Mouse (Mus musculus) liver, embryonic 15.5 days (tissue): ENCODE results near the gene Fam49a. TPM values are rescaled to one million over a fixed set of nuclear protein-coding genes. Genes with fewer than 3 reads are reported as not detected.

Experiments used
- ATAC-seq: fragments of 200-750 bp; cut with Nextera tagmentation; 2 replicates; pipeline ENCODE4 v1.8.0; 2017; ENCODE audit warnings: moderate number of reproducible peaks, mild to moderate bottlenecking, moderate library complexity; ENCODE audit not compliant: insufficient read depth
- H3K27ac ChIP-seq: fragments of 300-500 bp; sonication (generic); replicated peaks from 2 replicates; pipeline ENCODE4 v1.5.1; 2015; ENCODE audit warnings: mild to moderate bottlenecking, inconsistent platforms
- H3K27me3 ChIP-seq: fragments of 300-500 bp; sonication (generic); 2 replicates; pipeline ENCODE4 v1.6.1; 2015; ENCODE audit warnings: mild to moderate bottlenecking, inconsistent platforms
- H3K36me3 ChIP-seq: fragments of 300-500 bp; sonication (generic); replicated peaks from 2 replicates; pipeline ENCODE4 v1.6.1; 2015; ENCODE audit warnings: moderate library complexity, mild to moderate bottlenecking, inconsistent platforms
- H3K4me1 ChIP-seq: fragments of 300-500 bp; sonication (generic); replicated peaks from 2 replicates; pipeline ENCODE4 v1.6.1; 2015; ENCODE audit warnings: inconsistent platforms
- H3K4me2 ChIP-seq: fragments of 300-500 bp; sonication (generic); 2 replicates; pipeline ENCODE4 v1.6.1; 2015; ENCODE audit warnings: moderate library complexity, mild to moderate bottlenecking, inconsistent platforms
- H3K4me3 ChIP-seq: fragments of 300-500 bp; sonication (generic); replicated peaks from 2 replicates; pipeline ENCODE4 v1.5.1; 2015; ENCODE audit warnings: mild to moderate bottlenecking, inconsistent platforms
- H3K9ac ChIP-seq: fragments of 300-500 bp; sonication (generic); 2 replicates; pipeline ENCODE4 v1.6.1; 2015; ENCODE audit warnings: moderate library complexity, mild to moderate bottlenecking, inconsistent platforms
- H3K9me3 ChIP-seq: fragments of 300-500 bp; sonication (generic); replicated peaks from 2 replicates; pipeline ENCODE4 v1.6.1; 2016; ENCODE audit warnings: inconsistent platforms
- whole genome bisulfite sequencing: fragments of 180-500 bp; shearing (Covaris S2); methylation state at CpG from one replicate; pipeline ENCODE4 v1.1.7; 2015; ENCODE audit warnings: mixed read lengths; ENCODE audit not compliant: insufficient replicate concordance; 5-methylcytosine and 5-hydroxymethylcytosine counted together
- polyA plus RNA-seq: library from polyadenylated mRNA; unstranded; fragments of >200 nt; fragmentation: Nextera tagmentation; extraction: Ambion mirVana; gene quantifications from 2 replicates; pipeline ENCODE4 v1.2.1, GENCODE M21; 2015

Fam49a gene
- 2.4 and 2.9 TPM in 2 replicates for polyA plus RNA-seq

DNA sequence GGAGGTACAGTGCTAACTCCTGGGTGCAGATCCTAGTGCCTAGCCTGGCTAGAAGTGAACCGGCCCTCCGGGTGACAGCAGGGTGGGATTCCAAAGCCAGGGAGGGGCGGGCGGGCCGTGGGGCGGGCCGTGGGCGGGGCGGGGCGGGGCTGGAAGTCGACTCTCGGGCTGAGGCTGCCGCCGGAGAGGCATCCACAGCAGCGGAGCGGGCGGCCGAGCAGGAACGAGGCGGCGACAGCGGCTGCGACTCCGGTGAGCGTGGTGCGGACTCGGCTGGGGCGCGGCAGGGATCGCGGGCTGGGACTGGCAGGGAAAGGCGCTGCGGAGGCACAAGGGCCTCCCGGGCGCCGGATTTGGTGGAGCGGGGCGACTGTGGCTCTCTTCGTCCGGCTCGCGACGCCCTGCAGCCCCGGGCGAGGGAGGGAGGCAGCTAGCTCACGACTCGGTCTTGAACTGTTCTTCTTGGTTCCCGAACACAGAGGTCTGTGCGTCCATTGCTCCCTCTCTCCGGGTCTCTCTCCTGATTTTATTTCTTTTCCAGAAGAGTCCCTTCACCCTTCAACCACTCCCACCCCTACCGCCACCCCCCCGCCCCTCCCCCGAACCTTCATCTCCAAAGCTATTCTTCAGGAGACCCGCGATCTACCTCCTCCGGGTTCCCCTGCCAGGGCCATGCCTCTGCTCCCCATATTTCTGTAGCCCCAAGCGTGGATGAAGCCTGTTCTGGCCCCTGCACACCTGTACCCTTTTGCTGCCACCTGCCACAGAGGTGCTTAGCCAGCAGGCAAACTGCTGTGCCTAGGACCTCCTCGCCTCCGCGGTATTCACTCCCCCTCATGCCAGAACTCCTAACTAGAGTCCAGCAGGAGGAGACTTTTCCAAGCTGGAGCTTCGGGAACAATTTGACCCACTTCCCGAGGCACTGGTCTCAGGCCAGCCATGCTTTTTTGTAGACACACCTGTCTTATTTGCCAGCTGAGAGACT is at the start of gene Fam49a:
Gene Fam49a, plus strand, starts transcription at position 153 of the 985 bp plus-strand sequence.
- Histone ChIP-seq H3K9ac (0 out of 2 replicates have a peak within 1 kb of the TSS, but pooled peaks have one; percentile 27), H3K27ac (no peak within 1 kb of the TSS), H3K36me3 (no peaks in the 10 kb centered on the region), H3K9me3 (no peaks in the 10 kb centered on the region), H3K27me3 (peaks cover 24% of the 10 kb centered on the region), H3K4me3 (peak within 1 kb of the TSS; percentile 56), H3K4me2 (peak within 1 kb of the TSS; percentile 71), H3K4me1 (no peaks in the 10 kb centered on the region; the same call in 1 of the 2 replicates)
- WGBS, result under 1% methylated on average over 58 of the region's 62 CpGs
- ATAC-seq, result peak; percentile 60

DNA sequence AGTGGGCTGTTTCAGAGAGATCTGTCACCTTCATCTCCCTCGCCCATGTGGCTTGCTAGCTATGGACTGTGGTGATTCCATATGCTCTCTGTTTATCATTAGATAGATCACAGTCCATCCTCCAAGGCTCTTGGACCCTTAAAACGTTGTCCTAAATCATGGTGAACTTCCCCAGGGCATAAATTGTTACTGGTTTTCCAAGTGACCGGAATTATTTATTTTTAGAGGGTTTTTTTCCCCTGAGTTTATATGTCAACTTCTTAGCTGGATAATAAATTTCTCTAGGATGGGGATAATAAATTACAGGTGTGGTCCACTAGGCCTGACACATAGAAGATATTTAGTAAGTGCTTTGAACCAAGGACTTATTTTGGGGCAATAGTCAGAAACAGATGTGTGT is 48.4 kb upstream of the Fam49a start:
- Histone ChIP-seq H3K9me3 (no peaks in the 10 kb centered on the region), H3K4me3 (no peak overlapping the region), H3K9ac (no peak overlapping the region), H3K4me1 (no peaks in the 10 kb centered on the region), H3K27me3 (no peaks in the 10 kb centered on the region), H3K36me3 (no peaks in the 10 kb centered on the region), H3K4me2 (no peak overlapping the region), H3K27ac (no peak overlapping the region)
- WGBS, result 41% methylated on average over 3 of the region's 3 CpGs
- ATAC-seq, result no peak

DNA sequence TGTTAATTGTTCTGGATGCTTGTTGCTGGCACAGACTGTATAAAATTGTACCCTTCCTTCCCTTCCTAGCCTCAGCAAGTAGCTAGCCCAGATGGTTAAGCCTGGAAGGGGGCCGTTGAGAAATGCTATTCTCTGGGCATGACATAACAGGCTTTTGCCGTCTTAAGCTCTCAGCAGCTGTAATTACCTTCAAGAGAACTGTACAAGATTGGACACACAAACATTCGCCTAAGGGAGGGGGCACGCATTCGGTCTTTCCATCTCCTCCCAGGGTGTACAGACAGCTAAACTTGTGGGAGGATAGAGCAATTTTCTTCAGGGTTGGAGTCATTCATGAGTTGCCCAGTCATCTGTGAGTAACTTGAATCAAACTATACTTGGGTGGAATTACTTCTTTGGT is 43.0 kb upstream of the Fam49a start:
- Histone ChIP-seq H3K9ac (no peak overlapping the region), H3K9me3 (no peaks in the 10 kb centered on the region), H3K27me3 (no peaks in the 10 kb centered on the region), H3K4me1 (no peaks in the 10 kb centered on the region), H3K36me3 (no peaks in the 10 kb centered on the region), H3K27ac (no peak overlapping the region), H3K4me2 (no peak overlapping the region), H3K4me3 (no peak overlapping the region)
- 49% methylated on average over 5 of the region's 5 CpGs for WGBS
- ATAC-seq, result no peak

DNA sequence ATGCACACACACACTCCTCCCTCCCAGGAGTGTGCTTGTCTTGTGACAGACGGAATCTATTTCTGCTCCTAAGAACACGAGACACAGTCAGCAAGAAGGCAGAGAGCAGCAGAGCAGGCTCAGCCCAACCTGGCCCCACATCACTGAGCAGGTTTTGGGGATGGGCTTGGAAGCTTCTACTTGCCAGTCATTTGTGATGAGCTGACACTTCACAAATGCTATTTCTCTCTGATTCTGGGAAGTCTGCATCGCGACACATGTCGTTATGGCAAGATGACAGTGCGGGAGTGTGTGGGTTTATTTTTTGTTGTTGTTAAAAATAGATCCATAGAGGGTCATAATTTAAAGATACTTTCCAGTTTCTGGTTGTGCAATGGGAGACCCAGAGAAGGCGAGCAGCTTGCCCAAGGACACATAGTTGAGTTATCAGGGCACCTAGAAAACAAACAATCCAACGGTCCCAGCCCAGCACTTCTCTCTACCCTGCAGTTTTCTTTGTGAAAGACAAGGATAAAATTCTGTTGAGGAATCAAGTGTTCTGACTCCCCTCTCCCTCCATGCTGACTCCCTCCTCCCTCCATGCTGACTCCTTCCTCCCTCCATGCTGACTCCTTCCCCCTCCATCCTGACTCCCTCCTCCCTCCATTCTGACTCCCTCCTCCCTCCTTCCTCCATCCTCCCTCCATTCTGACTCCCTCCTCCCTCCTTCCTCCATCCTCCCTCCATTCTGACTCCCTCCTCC is 41.0 kb upstream of the Fam49a start:
- WGBS, result 53% methylated on average over 8 of the region's 8 CpGs
- ATAC-seq, result no peak
- H3K4me2 ChIP-seq, result no peak overlapping the region
- no peak overlapping the region for H3K9ac ChIP-seq
- H3K4me1 ChIP-seq, result no peaks in the 10 kb centered on the region
- no peak overlapping the region for H3K27ac ChIP-seq
- no peaks in the 10 kb centered on the region for H3K9me3 ChIP-seq
- H3K27me3 ChIP-seq, result no peaks in the 10 kb centered on the region
- H3K4me3 ChIP-seq, result no peak overlapping the region
- H3K36me3 ChIP-seq, result no peaks in the 10 kb centered on the region

DNA sequence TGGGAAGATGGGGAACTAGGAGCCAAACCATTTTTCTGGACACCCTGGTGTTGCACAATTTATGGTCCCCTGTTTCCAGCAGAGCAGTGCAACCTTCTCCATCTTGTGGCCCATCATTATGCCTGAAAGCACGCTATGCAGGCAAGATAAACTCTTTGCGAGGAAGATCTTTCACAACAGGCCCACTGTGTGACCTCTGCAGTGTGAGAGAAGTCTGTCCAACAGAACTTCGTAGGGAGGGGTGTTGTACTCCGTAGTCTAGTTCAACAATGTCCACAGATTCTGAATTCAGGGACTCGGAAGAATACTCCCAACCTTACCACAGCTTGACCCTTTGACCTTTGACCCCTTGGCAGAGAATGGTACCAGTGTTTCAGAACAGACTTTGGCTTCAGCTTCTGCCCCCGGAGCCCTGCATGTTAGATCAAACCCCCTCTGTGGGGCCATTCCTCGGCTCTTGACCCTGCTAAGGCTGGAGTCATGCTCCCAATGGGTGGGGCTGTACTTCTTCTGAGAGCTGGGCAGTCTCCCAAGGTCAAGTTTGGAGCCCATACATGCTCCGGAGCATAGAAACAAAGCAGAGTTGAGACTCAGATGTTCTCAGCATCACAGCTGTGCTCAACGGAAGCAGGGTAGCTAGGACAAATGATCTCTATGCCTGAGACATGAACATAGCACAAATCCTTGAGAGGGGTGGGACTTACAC is 39.2 kb upstream of the Fam49a start:
- no peak for ATAC-seq
- Histone ChIP-seq H3K4me3 (no peak overlapping the region), H3K36me3 (no peaks in the 10 kb centered on the region), H3K9me3 (no peaks in the 10 kb centered on the region), H3K4me1 (no peaks in the 10 kb centered on the region), H3K27me3 (no peaks in the 10 kb centered on the region), H3K4me2 (no peak overlapping the region), H3K27ac (no peak overlapping the region), H3K9ac (no peak overlapping the region)
- WGBS, result 53% methylated on average over 9 of the region's 9 CpGs

DNA sequence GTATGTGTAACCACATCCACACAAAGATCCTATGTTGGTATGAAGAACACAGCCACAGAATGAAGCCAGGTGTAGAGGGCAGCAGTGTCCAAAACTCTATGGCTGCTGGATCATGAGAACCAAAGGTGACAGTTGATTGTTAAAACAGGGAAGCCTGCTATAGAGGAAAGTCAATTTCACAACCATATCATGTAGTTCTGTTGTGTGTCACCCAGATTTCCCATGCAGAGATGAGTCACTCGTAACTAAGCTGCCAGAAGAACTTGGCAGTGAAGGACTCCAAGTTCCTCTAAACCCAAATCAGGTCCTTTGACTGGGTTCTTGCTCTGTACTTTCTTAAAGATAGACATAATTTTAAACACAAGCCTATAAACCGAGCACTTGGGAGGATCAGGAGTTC is 38.6 kb upstream of the Fam49a start:
- 51% methylated on average over 2 of the region's 2 CpGs for WGBS
- no peak for ATAC-seq

DNA sequence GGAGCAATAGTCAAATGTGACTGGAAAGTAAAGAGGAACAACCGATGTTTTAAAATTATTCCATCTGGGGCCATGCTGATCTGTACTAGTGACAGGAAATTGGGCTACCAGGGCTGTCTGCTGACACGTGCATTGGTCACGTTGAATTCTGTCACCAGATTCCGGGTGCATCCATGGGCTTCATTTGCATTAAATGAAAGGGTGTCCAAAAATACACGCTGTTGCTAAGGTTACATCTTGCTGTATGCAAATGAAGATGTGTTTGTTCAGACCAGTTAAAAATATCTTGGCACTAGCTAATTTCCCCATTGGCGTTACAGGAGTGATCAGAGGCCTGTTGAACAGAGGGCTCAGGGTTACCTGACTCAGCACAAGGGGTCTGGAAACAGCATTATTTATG is 36.2 kb upstream of the Fam49a start:
- no peaks in the 10 kb centered on the region for H3K9me3 ChIP-seq
- WGBS, result 56% methylated on average over 6 of the region's 6 CpGs

More for the DNA sequence above, 38.6 kb upstream of the Fam49a start:
- no peak overlapping the region for H3K9ac ChIP-seq
- no peaks in the 10 kb centered on the region for H3K9me3 ChIP-seq
- H3K4me3 ChIP-seq, result no peak overlapping the region
- H3K27ac ChIP-seq, result no peak overlapping the region
- H3K27me3 ChIP-seq, result no peaks in the 10 kb centered on the region
- no peaks in the 10 kb centered on the region for H3K4me1 ChIP-seq
- H3K4me2 ChIP-seq, result no peak overlapping the region
- no peaks in the 10 kb centered on the region for H3K36me3 ChIP-seq

DNA sequence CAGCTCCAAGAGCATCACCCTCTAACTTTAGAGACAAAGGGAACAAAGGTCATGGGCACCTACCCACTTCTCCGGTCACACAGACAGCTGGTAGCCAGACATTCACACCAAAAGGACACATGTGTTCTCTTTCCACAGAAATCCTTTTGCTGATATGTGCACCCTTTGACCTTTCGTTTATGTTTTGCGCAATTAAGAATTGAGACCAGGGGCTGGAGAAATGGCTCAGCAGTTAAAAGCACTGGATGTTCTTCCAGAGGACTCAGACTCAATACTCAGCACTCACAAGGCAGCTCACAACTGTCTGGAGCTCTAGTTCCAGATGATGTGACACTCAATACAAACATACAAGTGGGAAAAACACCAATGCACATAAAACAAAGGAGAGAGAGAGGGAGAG is 34.3 kb upstream of the Fam49a start:
- WGBS, result 62% methylated on average over 3 of the region's 3 CpGs
- Histone ChIP-seq H3K4me1 (no peaks in the 10 kb centered on the region), H3K4me2 (no peak overlapping the region), H3K36me3 (no peaks in the 10 kb centered on the region), H3K27ac (no peak overlapping the region), H3K4me3 (no peak overlapping the region), H3K27me3 (no peaks in the 10 kb centered on the region), H3K9ac (no peak overlapping the region), H3K9me3 (no peaks in the 10 kb centered on the region)
- no peak for ATAC-seq

More for the DNA sequence above, 36.2 kb upstream of the Fam49a start:
- H3K27me3 ChIP-seq, result no peaks in the 10 kb centered on the region
- H3K36me3 ChIP-seq, result no peaks in the 10 kb centered on the region
- H3K4me2 ChIP-seq, result no peak overlapping the region
- no peak overlapping the region for H3K9ac ChIP-seq
- H3K27ac ChIP-seq, result no peak overlapping the region
- no peaks in the 10 kb centered on the region for H3K4me1 ChIP-seq
- no peak for ATAC-seq
- H3K4me3 ChIP-seq, result no peak overlapping the region

DNA sequence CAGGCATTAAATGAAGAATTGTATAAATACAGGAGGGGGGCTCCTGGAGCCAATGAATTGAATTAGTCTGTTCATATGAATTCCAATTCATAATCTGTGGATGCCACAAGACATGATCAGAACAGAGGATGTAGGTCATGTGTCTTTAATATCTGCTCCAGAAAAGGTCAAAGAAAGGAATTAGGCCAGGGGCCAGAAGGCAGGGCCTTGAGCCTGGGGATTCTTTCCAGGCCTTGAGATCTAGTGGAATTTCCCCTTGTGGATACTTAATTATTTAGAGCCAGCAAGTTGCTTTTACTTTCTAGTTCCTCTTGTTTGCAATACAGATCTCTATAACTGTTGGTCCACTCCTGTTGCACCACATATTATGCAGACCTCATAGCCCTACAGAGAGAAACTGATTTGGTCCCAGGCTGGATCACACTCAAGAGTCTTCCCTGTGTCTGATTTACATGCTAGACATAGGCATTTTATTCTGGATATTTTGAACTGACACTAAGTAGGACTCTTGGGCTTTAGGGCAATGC is 31.8 kb upstream of the Fam49a start:
- Histone ChIP-seq H3K4me1 (no peaks in the 10 kb centered on the region), H3K27me3 (no peaks in the 10 kb centered on the region), H3K36me3 (no peaks in the 10 kb centered on the region), H3K9ac (no peak overlapping the region), H3K4me2 (no peak overlapping the region), H3K27ac (no peak overlapping the region), H3K9me3 (no peaks in the 10 kb centered on the region), H3K4me3 (no peak overlapping the region)
- no peak for ATAC-seq

DNA sequence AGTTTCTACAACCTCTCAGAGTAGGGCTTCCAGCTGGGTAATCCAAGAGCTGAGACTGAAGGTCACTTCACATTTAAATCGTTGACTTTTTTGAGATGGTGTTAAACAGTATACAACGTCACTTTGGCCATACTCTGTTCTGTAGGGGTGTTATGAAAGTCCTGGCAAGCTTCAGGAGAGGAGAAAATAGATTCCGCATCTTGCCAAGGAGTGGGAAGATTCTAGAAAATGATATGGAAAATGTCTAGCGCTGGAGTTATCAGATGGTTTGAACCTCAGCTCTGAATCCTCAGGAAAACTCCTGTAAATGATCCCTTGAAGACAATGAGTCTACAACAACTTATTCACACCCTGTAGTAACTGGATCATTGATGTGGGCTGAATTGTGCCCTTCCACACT is 29.8 kb upstream of the Fam49a start:
- Histone ChIP-seq H3K36me3 (no peaks in the 10 kb centered on the region), H3K4me2 (no peak overlapping the region), H3K9ac (no peak overlapping the region), H3K27ac (no peak overlapping the region), H3K4me1 (no peaks in the 10 kb centered on the region), H3K27me3 (no peaks in the 10 kb centered on the region), H3K4me3 (no peak overlapping the region), H3K9me3 (no peaks in the 10 kb centered on the region)
- 61% methylated on average over 4 of the region's 4 CpGs for WGBS
- no peak for ATAC-seq

DNA sequence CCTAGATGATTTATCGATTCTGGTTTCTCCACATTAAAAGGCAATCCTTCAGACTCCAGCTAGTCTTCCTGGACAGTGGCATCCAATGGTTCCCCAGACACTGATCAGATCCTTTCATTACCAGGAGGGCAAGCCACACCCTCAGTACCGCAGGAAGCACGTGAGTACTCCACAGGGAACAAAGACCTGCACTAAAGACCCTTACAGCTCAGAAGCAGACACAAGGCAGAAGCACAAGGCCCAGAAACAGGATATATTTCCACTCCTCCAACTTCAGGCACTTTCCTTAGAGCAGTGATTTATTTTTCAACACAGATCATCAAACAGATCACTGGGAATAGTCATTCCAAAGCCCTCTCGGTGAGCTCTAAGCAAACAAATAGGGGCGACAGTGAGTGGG is 25.0 kb upstream of the Fam49a start:
- no peak for ATAC-seq
- Histone ChIP-seq H3K36me3 (no peaks in the 10 kb centered on the region), H3K9me3 (no peaks in the 10 kb centered on the region), H3K4me1 (no peaks in the 10 kb centered on the region), H3K27me3 (no peaks in the 10 kb centered on the region), H3K9ac (no peak overlapping the region), H3K4me3 (no peak overlapping the region), H3K4me2 (no peak overlapping the region), H3K27ac (no peak overlapping the region)
- WGBS, result 39% methylated on average over 5 of the region's 5 CpGs
